Mouse (Mus musculus) urinary bladder, postnatal 10 days (tissue): ENCODE measurements around the gene Rreb1.

Source experiments
- DNase-seq: peaks from one replicate; pipeline ENCODE4 v3.0.0; 2022; ENCODE audit warnings: low spot score

Gene Rreb1

GRCm38 (mm10) chr13:37979506-37979905, 201.3 kb downstream of the Rreb1 start:
- no peak for DNase-seq

GRCm38 (mm10) chr13:37980346-37980745, 202.1 kb downstream of the Rreb1 start:
- DNase-seq: no peak

- no peak for DNase-seq
These were observed 202.9 kb downstream of the Rreb1 start for GRCm38 (mm10) chr13:37981063-37981462.

- DNase-seq: no peak
These were observed 208.0 kb downstream of the Rreb1 start for GRCm38 (mm10) chr13:37986166-37986565.

GRCm38 (mm10) chr13:37989701-37990100, 211.5 kb downstream of the Rreb1 start:
- DNase-seq: no peak

- DNase-seq: no peak
These were observed 214.6 kb downstream of the Rreb1 start for GRCm38 (mm10) chr13:37992638-37993371.

GRCm38 (mm10) chr13:37993376-37993703, 215.1 kb downstream of the Rreb1 start:
- no peak for DNase-seq

- DNase-seq: peak; percentile 84
These were observed 215.7 kb downstream of the Rreb1 start, which contains the start of gene Ssr1 for GRCm38 (mm10) chr13:37993704-37994404. Gene Ssr1 (minus strand): TSS chr13:37994217.

- DNase-seq: no peak
These were observed 216.2 kb downstream of the Rreb1 start for GRCm38 (mm10) chr13:37994405-37994749.

GRCm38 (mm10) chr13:37999713-38000112, 221.5 kb downstream of the Rreb1 start:
- no peak for DNase-seq
